Mouse (Mus musculus) heart, adult 9 months (tissue): ENCODE data around the gene Cux2.

ENCODE experiments used
- DNase-seq, 2 experiments: peaks; one replicate each; pipeline ENCODE4 v3.0.0; 2022; ENCODE audit warnings: low spot score in 2 of 2

Gene Cux2

DNA sequence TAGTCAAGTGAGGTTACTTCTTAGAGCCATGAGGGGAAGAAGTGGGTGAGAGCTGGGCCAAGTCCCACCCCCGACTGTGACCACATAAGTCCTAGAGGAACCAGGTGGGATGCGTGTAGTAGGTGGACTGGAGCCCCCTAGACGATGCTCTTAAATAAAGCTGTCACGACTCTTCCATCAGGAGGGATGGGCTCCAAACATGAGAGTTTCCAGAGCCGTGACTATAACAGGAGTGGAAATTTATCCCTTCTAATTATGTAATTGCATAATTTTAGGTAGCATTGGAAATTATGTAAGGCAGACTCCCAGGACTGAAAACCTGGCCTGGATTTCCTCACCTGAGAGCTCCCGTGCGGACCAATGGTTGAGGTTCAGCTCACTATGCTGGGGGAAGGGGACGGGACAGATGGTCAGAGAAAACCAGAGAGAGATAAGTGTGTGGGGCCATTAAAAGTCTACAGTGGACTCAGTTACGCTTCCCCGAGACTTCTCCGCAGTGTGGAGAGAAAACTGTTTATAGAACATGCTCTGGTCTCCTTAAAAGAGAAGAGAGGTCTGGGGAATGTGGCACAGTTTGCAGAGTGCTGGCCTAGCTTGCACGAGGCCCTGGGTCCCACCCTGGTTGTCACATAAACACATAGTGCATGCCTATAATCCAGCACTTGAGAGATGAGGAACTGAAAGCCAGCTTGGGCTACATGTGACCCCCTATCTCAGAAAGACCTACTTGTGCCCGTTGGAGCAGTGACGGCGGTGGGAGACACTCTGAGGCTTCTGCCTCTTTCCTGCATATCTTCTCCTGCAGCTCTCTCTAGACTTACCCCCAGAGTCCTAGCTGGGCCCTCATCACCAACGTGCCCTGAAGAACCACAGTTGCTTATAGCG, 126.7 kb downstream of the Cux2 start:
- no peak for DNase-seq

DNA sequence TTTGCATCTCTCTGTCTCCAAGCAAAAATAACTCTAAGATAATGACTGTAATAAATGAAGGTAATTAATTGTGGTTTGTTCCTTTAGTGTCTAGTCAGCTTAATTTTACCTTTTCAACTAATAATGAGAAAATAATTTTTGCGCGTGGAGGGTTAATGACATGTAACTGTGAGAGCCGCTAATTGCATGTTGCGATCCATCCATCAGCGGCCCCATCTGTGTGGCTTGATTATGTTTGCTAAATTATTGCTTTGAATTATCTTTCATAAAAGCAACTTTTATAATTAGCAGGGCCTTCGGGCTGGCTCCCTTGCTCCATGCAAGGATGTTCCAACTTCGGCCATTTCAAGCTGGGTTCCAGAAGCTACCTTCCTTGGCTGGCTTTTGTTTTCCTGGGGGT, 130.7 kb downstream of the Cux2 start:
- DNase-seq: no peak

DNA sequence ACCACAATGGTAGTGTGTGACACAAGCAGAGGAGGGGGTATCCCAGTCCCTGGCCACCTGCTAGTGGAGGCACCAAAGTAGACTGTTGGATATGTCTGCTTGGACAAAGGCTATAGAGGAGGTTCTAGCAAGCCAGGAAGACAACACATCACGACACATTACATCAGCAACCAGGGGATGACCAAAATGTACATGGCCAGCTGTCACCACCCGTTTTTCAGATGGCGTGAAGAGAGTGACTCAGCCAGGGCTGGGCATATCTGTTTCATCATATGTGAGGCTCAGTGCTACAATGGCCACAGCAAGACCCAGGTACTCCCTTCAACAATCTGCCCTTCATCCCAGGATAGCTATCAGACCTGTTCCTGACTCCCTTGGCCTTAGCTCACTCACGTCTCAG, 133.1 kb downstream of the Cux2 start:
- DNase-seq: no peak

DNA sequence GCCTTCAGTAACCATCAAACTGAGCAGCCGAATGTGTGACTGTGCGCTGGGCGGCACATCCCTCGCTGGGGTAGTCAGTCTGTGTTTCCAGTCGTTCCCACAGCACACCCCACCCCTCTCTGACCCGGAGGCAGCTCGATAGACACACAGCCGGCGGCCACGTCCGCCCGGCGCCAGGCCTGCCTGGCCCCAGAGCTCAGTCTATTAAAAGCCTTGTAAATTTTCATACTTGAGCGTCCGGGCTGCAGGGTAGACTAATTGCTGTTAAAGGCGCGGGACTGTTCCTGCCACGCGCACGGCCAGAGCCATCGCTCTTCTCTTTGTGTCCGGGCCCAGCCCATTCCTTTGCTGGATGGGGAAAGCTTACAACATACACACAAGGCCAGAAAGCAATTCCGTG, 135.9 kb downstream of the Cux2 start:
- no peak for DNase-seq

DNA sequence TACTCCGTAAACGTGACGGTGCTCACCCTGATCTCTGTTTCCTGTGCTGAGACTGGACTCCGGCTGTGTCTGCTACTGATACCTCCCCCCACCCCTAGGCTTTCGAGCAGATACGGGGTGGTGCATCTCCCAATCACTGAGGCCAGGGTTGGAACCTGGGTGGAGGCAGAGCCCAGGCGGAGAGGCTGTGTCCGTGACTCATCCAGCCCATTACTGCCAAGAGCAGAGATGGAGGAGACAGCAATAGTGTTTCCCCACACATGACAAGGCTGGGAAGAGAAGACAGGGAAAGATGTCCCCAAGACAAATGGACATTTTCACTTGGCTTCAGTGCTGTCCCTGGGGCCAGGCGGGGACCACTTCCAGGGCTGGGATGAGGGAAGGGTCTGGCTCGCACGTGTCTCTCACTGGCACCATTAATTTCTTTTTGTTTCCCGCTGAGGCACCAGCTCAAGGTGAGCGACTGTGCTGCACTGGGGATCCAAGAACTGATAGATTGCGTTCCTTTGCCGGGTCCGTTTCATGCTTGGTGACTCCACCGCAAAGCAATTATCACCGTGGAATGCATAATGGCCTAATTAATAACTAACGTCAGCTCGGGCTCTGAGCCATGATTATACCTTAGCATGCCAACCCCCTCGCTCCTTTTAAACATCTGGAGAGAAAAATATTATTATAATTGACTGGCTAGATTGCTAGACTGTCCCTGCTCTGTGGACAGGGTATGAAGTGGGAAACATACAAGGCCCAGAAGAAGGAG, 140.5 kb downstream of the Cux2 start:
- DNase-seq: no peak

DNA sequence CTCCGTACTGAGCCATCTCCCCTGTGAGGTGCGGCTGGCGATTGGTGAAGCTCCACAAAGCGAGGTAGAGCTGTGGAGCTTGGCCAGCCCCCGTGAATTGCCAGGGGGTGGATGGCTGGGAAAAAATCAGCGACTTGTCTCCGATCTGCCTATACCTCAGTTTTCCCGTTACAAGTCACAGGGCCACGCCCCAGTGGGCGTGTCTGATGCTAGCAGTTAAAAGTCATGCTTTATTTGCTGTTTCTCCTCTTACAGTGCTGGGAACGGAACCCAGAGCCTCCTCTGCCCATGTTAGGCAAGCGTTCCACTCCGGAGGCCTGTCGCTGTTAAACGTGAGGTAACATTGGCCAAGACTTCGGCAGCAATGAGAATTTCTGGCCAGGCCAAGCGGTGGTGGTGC, 144.2 kb downstream of the Cux2 start:
- no peak for DNase-seq

DNA sequence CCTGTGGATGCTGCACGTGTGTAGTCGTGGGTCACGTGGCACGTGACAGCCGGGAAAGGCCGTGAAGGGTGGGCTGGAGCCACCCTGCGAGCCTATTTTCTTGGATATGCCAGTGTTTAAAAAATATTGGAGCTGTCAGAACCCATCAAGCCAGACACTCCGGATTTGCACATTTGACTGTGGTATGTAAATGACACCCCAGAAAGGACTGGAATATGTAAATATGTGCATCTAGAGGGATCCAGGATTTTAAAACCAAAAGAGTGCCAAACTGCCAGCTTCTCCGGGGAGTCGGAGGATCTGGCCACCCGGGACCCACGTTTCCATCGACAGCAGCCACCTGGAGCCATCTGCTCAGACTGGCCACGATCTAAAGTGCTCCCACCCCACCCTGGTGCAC, 145.1 kb downstream of the Cux2 start:
- DNase-seq: no peak

DNA sequence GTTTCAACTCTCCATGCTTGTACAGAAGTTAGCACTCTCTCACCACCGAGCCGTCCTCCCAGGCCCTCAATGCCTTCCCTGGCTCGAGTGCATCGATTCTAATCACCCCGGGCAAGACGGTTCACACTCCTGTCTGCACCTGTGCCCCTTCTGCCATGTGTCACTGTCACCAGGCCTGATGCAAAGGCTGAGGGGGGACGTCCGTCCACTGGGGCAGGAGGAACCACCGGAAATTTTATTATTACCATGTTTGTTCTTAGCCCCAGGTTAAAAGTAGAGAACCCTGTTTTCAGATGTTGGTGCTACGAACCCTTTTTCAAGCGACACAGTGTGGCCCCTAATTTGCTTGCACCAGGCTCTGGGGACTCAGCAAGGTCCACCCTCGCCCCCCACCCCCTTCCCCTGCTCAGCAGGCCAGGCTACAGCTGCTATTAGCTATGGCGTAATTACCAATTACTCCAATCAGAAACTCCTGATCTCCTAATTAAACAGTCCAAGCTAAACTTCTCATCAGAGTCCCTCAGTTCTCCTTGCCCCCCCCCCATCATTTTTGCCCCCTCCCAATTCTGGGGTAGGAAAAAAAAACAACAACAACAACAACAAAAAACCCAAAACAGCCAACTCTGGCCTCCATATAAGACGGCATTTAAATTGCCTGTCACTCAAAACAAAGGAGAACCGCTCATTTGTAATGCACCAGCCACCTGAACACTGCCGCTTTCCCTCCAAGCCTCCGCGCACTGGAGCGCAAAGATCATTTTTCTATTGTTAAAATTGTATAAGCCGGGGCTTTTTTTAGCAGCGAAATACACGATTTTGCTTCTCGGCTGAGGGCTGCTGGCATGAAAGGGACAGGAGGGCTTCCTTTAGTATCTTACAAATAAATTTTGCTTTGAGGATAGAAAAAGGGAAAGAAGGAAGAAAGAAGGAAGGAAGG, 146.8 kb downstream of the Cux2 start:
- no peak for DNase-seq

DNA sequence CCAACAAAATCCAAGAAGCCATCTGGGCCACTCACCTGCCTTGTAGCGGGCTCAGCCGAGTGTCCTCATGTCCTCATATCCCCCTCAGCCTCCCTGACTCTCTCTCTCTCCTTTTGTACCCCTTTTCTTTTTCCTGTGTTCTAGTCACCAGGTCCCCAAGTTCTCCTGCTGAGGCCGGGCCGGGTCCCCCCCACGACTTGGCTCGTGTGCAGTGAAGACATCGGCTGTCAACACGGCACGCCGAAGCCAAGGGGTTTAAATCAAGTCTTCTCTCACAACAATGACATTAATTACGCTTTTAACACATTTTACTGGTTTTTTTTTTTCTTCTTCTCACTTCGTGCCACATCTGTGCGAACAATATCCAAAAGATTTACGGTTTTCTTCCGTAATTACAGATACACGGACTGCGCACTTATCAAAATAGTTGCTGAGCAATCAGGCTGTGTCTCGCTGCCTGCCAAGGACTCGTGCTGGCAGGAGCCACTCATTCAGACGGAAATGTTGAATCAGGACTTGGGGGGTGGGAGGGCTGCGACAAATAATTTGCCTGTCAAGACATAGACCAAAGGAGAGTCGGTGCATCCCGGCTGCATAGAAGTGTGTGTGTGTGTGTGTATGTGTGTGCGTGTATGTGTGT, 154.7 kb downstream of the Cux2 start:
- DNase-seq: no peak

DNA sequence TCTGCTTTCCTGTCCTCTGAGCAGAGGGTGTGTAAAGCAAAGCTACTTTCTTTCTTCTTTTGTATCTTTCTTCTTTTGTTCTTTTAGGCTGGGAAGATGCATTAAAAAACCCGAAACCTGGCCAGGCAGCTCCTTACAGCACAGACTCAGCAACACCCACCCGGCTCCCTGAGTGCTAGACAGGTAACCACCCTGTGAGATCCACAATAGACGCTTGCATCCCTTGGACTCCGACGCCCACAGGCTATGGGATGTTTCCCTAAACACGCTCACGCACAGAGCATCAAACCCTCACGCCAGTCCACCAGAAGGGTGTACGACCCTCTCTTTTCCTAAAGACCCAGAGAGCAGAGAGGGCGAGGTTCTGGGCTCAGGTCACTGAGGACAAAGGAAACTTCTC, 155.3 kb downstream of the Cux2 start:
- DNase-seq: no peak

DNA sequence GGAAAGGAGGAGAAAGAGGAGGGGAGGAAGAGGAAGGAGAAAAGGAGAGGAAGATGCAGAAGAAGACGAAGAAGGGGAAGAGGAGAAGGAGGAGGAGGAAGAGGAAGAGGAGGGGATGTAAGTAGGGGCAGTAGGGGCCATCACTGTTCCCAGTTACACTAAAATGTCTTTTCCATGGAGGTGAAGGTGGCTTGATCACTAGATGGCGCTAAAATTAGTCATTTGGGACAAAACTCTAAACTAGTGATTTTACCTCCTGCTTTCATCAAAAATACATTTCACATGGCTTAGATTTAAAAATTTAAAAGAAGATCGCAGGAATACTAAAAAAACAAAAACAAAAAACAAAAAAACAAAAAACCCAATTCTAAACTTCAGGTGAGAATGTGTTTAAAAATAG, 156.3 kb downstream of the Cux2 start:
- no peak for DNase-seq

DNA sequence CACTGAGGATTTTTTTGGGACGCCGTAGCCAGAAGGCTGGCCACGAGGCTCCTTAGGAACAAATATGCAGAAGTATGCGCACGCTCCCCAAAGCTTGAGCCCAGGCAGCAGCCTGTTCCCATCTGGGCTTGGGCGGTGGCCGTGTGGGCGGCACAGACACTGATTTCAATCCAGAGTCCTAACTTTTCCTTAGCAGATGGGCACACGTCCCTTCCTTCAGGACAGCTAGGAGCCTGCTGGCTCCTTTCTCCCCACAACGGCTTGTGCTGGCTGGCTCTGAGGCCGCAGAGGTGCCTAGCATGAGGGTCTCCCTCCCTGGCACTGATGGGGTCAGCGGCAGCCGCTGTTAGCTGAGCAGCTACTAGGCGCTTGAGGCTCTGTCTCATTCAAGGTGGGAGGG, 157.6 kb downstream of the Cux2 start:
- no peak for DNase-seq

DNA sequence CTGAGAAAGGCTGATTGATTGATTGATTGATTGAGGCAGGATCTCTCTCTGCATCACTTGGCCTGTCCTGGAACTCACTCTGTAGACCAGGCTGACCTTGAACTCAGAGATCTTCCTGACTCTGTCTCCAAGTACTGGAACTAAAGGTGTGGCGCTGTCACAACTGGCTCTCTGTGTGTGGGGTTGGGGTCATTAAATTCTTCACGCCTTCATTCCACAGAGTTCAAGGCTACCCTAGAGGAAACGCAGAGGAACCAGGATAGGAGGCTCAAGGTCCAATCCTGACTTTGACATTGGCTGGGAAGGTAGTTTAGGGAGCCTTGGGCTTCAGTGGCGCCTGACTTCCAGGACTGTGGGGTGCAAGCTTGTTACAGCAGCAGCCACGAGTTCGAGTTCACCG, 159.0 kb downstream of the Cux2 start:
- DNase-seq: no peak

DNA sequence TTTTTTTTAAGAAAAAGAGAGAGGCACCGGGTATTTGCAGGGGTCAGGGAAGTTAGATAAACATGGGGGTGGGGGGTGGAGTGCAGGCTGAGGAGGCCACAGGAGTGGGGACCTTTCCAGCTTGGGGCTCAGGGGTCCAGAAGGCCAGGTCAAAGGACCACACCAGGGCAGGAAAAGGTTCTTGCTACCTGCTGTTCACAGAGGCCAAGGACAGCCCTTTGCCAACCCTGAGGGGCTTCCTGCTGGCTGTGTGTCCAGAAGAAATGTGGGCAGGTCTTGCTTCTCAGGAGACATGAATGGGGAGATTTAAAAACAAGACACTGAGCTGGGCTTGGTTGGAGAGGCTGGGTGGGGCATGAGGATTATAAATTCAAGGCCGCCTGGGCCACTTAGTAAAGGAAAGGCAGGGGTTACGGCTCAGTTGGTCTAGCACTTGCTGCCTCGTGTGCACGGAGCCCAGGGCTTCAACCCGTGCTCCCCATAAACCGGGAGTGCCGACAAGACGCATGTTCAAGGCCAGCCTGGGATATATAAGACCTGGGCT, 160.0 kb downstream of the Cux2 start:
- DNase-seq: no peak

DNA sequence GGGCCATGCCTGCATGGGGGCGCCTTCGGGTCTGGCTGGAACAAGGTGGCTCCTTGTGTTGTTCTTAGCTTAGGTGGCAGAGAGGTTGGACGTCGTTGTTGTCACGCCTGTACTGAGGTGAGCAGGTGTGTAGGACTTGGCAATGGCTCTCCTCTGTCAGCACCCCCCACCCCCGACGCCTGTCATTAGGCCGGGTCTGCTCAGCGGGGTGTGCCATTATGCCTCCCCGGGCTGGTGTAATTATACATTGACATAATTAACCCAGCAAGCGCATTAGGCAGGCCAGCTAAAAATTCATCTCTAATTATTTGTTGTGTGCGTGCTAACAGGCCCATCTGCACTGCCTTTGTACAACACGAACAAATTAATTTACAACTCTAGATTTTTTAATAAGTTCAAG, 160.5 kb downstream of the Cux2 start:
- DNase-seq: no peak

DNA sequence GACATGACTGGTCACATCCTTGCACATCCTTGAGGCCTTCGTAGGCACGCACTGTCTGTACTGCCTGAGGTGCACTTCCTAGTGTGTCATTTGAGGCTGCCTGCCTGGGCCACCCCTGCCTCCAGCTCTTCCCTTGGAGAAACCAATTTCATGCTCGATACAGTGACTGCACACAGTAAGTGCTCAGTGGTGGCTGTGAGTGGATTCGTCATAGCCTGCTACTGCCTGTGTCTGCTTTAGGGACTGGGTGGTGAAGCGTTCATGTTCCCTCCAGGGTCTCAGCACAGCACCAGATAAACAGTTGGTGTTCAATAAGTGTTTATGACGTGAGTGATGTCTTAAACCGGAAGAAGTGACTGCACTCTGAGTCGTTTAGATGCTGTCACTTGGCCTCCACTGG, 166.5 kb downstream of the Cux2 start:
- DNase-seq: no peak

DNA sequence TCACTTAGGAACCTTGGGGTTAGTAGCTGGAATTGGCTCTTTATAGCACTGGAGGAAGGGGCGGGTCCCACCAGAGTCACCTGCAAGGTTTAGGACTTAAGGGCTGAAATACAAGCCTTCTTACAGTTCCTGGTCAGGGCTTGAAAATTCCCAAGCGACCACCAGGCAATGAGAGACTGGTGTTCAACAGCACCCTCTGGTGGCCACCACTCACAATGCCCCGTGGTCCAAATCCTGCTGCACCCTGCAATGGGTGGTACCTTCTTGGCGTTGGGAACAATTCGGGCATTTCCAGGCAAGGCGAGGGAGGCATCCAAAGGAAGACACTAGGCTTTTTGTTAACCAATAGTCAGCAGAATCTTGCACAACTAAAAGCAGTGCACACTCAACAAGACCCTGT, 170.7 kb downstream of the Cux2 start:
- DNase-seq: peak in 1 of 2 experiments; percentile 24

DNA sequence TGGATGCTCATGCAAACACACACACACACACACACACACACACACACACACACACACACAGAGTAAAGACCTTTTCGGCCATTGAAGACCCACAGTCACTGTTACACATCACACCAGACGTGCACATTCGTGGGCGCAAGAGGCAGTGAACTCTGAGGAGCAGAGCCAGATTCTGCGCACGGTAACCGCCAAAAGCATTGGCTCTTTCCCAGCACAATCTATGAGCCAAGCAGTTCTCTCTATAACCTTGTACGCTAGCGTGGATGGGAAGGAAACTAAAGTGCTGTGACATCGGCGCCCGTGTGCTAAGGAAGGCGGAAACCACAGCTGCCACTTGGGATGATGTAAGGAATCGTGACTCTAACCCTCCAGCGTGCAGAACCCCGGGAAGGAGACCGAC, 171.2 kb downstream of the Cux2 start:
- DNase-seq: no peak

DNA sequence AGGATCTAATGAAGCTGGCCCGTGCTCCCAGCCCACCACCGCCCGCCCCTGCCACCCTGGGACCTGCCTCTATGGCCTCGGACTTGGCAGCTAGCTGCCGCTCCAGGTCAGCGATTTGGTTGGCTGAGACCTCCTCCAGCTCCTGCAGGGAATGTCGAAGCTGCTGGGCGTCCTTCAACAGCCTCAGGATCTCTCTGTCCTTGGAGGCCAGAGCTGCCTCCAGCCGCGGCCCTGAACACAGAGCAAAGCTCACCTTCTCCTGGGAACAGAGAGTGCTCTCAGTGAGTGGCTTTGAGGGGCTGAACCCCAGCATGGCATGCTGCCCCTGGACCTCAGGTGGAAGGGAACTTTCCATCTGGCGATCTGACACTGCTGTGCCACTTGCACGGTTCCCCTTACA, 173.0 kb downstream of the Cux2 start:
- DNase-seq: no peak

DNA sequence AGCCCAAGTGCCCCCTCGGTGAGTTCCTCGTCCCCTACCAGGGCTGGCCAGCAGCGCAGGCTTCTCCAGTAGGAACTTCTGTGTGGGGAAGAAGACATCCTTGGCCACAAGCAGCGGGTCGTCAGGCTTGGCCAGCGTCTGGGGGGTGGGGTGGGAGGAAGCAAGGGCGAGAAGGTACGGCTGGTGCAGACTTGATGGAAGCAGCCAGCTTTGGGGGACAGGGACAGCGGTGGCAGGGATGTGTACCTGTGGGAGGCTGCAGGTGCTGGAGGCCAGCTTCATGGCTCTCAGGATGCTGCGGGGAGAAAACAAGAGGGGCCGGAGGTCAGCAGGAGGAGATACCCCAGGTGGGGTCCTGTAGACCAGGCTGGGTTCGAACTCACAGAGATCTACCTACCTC, 174.9 kb downstream of the Cux2 start:
- DNase-seq: no peak

DNA sequence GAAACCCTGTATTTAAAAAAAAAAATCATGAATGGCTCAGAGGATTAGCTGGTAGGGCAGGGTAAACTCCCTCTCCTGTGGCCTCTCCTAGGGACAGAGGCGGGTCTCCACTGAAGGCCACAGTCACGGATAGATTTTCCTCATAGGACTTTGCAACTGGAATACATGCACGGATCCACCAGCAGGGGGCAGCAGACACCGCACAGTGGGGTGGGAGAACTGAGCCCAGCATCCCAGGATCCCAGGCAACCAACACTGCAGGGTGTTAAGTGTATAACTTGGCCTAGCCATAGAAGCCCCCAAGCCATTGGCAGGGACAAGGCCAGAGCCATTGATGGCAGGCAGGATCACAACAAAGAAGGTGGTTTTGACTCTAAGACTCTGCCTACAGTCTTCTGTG, 177.7 kb downstream of the Cux2 start:
- peak; percentile 56 to 73 for DNase-seq
